Mouse (Mus musculus): Measurements from ENCODE around the gene Ccn6. TPM values are rescaled to one million over a fixed set of nuclear protein-coding genes. Genes with fewer than 3 reads are reported as not detected.
A peak's percentile ranks its signal among the peaks of the same experiment; 100 is the strongest.
"Not testable (repeated sequence)": the region's sequence is repeated elsewhere in the genome, so short reads cannot be mapped to it uniquely, and the experiment has no call there.

The Ccn6 gene
- polyA plus RNA-seq (2014; fragmentation: Nextera tagmentation; extraction: Ambion mirVana), result 0.37 and 0.41 TPM in 2 replicates

- H3K9ac ChIP-seq (ENCODE audit: low read depth, low read length), result 0 out of 2 replicates have a peak within 1 kb of the TSS, but pooled peaks have one; percentile 28
- H3K27ac ChIP-seq (ENCODE audit: low read depth, low read length), result no peak within 1 kb of the TSS; the same call in 1 of the 2 replicates
- peaks cover 11% of the 10 kb centered on the region; the same call in 1 of the 2 replicates for H3K4me1 ChIP-seq (ENCODE audit: control insufficient read depth, insufficient read depth, low read length)
- ATAC-seq (ENCODE audit: low FRiP score, low TSS enrichment), result no peak
- H3K4me3 ChIP-seq (ENCODE audit: low read length), result 0 out of 2 replicates have a peak within 1 kb of the TSS, but pooled peaks have one; percentile 5
- H3K9me3 ChIP-seq (ENCODE audit: control insufficient read depth, low read length), result no peaks in the 10 kb centered on the region
- H3K4me2 ChIP-seq (replicated peaks; ENCODE audit: low read depth, low read length), result peak within 1 kb of the TSS; percentile 25
- WGBS, result 88% methylated on average over 10 of the region's 10 CpGs
- H3K27me3 ChIP-seq (ENCODE audit: control insufficient read depth, insufficient read depth, low read length), result no peaks in the 10 kb centered on the region
- H3K36me3 ChIP-seq (ENCODE audit: control insufficient read depth, insufficient read depth, low read length), result no peaks in the 10 kb centered on the region
Observed at GRCm38 (mm10) chr10:39163694-39164093, at the start of gene Ccn6. Ccn6 (minus strand) TSS chr10:39163794.

- H3K4me2 ChIP-seq (replicated peaks; ENCODE audit: low read depth, low read length), result no peak overlapping the region
- no peak overlapping the region for H3K4me3 ChIP-seq (ENCODE audit: low read length)
- no peak for ATAC-seq (ENCODE audit: low FRiP score, low TSS enrichment)
- H3K9ac ChIP-seq (ENCODE audit: low read depth, low read length), result no peak overlapping the region
- H3K27me3 ChIP-seq (ENCODE audit: control insufficient read depth, insufficient read depth, low read length), result no peaks in the 10 kb centered on the region
- H3K4me1 ChIP-seq (ENCODE audit: control insufficient read depth, insufficient read depth, low read length), result no peaks in the 10 kb centered on the region
- H3K27ac ChIP-seq (ENCODE audit: low read depth, low read length), result no peak overlapping the region
- no peaks in the 10 kb centered on the region for H3K9me3 ChIP-seq (ENCODE audit: control insufficient read depth, low read length)
- no peaks in the 10 kb centered on the region for H3K36me3 ChIP-seq (ENCODE audit: control insufficient read depth, insufficient read depth, low read length)
Observed at GRCm38 (mm10) chr10:39210031-39210430, 46.4 kb upstream of the Ccn6 start.

- H3K4me3 ChIP-seq (ENCODE audit: low read length), result no peak overlapping the region
- H3K4me2 ChIP-seq (replicated peaks; ENCODE audit: low read depth, low read length), result no peak overlapping the region
- H3K9me3 ChIP-seq (ENCODE audit: control insufficient read depth, low read length), result no peaks in the 10 kb centered on the region
- no peaks in the 10 kb centered on the region for H3K4me1 ChIP-seq (ENCODE audit: control insufficient read depth, insufficient read depth, low read length)
- 30% methylated on average over 10 of the region's 10 CpGs for WGBS
- no peak overlapping the region for H3K9ac ChIP-seq (ENCODE audit: low read depth, low read length)
- H3K27me3 ChIP-seq (ENCODE audit: control insufficient read depth, insufficient read depth, low read length), result no peaks in the 10 kb centered on the region
- ATAC-seq (ENCODE audit: low FRiP score, low TSS enrichment), result no peak
- H3K27ac ChIP-seq (ENCODE audit: low read depth, low read length), result no peak overlapping the region
- no peaks in the 10 kb centered on the region for H3K36me3 ChIP-seq (ENCODE audit: control insufficient read depth, insufficient read depth, low read length)
Observed at GRCm38 (mm10) chr10:39209161-39210025, 45.8 kb upstream of the Ccn6 start.

GRCm38 (mm10) chr10:39208712-39209111, 45.1 kb upstream of the Ccn6 start:
- Histone ChIP-seq H3K36me3 (ENCODE audit: control insufficient read depth, insufficient read depth, low read length) (no peaks in the 10 kb centered on the region), H3K4me1 (ENCODE audit: control insufficient read depth, insufficient read depth, low read length) (no peaks in the 10 kb centered on the region), H3K27ac (ENCODE audit: low read depth, low read length) (no peak overlapping the region), H3K4me2 (replicated peaks; ENCODE audit: low read depth, low read length) (no peak overlapping the region), H3K27me3 (ENCODE audit: control insufficient read depth, insufficient read depth, low read length) (no peaks in the 10 kb centered on the region), H3K9ac (ENCODE audit: low read depth, low read length) (no peak overlapping the region), H3K9me3 (ENCODE audit: control insufficient read depth, low read length) (peaks cover 3% of the 10 kb centered on the region; the same call in 1 of the 2 replicates), H3K4me3 (ENCODE audit: low read length) (no peak overlapping the region)
- no peak for ATAC-seq (ENCODE audit: low FRiP score, low TSS enrichment)
- WGBS, result 73% methylated on average over 4 of the region's 4 CpGs

- Histone ChIP-seq H3K4me2 (replicated peaks; ENCODE audit: low read depth, low read length) (no peak overlapping the region), H3K36me3 (ENCODE audit: control insufficient read depth, insufficient read depth, low read length) (no peaks in the 10 kb centered on the region), H3K27me3 (ENCODE audit: control insufficient read depth, insufficient read depth, low read length) (no peaks in the 10 kb centered on the region), H3K9ac (ENCODE audit: low read depth, low read length) (no peak overlapping the region), H3K27ac (ENCODE audit: low read depth, low read length) (no peak overlapping the region), H3K4me3 (ENCODE audit: low read length) (no peak overlapping the region), H3K9me3 (ENCODE audit: control insufficient read depth, low read length) (peaks cover 3% of the 10 kb centered on the region; the same call in 1 of the 2 replicates), H3K4me1 (ENCODE audit: control insufficient read depth, insufficient read depth, low read length) (no peaks in the 10 kb centered on the region)
- WGBS, result 47% methylated on average over 3 of the region's 3 CpGs
- ATAC-seq (ENCODE audit: low FRiP score, low TSS enrichment), result no peak
Observed at GRCm38 (mm10) chr10:39207310-39207855, 43.8 kb upstream of the Ccn6 start.

GRCm38 (mm10) chr10:39202490-39202889, 38.9 kb upstream of the Ccn6 start:
- Histone ChIP-seq H3K27me3 (ENCODE audit: control insufficient read depth, insufficient read depth, low read length) (no peaks in the 10 kb centered on the region), H3K9ac (ENCODE audit: low read depth, low read length) (no peak overlapping the region), H3K27ac (ENCODE audit: low read depth, low read length) (no peak overlapping the region), H3K4me2 (replicated peaks; ENCODE audit: low read depth, low read length) (no peak overlapping the region), H3K9me3 (ENCODE audit: control insufficient read depth, low read length) (peaks cover 3% of the 10 kb centered on the region; the same call in 1 of the 2 replicates), H3K36me3 (ENCODE audit: control insufficient read depth, insufficient read depth, low read length) (no peaks in the 10 kb centered on the region), H3K4me1 (ENCODE audit: control insufficient read depth, insufficient read depth, low read length) (no peaks in the 10 kb centered on the region), H3K4me3 (ENCODE audit: low read length) (no peak overlapping the region)
- ATAC-seq (ENCODE audit: low FRiP score, low TSS enrichment), result no peak
- WGBS, result 72% methylated on average over 4 of the region's 4 CpGs

GRCm38 (mm10) chr10:39198216-39198615, 34.6 kb upstream of the Ccn6 start:
- H3K4me2 ChIP-seq (replicated peaks; ENCODE audit: low read depth, low read length); H3K4me1 ChIP-seq (ENCODE audit: control insufficient read depth, insufficient read depth, low read length); H3K27me3 ChIP-seq (ENCODE audit: control insufficient read depth, insufficient read depth, low read length); ATAC-seq (ENCODE audit: low FRiP score, low TSS enrichment); H3K9ac ChIP-seq (ENCODE audit: low read depth, low read length); H3K36me3 ChIP-seq (ENCODE audit: control insufficient read depth, insufficient read depth, low read length); H3K27ac ChIP-seq (ENCODE audit: low read depth, low read length); H3K4me3 ChIP-seq (ENCODE audit: low read length); H3K9me3 ChIP-seq (ENCODE audit: control insufficient read depth, low read length): not testable (repeated sequence)
- WGBS, result 94% methylated on average over 11 of the region's 11 CpGs

- Histone ChIP-seq H3K27ac (ENCODE audit: low read depth, low read length) (no peak overlapping the region), H3K4me1 (ENCODE audit: control insufficient read depth, insufficient read depth, low read length) (no peaks in the 10 kb centered on the region), H3K36me3 (ENCODE audit: control insufficient read depth, insufficient read depth, low read length) (no peaks in the 10 kb centered on the region), H3K4me2 (replicated peaks; ENCODE audit: low read depth, low read length) (no peak overlapping the region), H3K9ac (ENCODE audit: low read depth, low read length) (no peak overlapping the region), H3K27me3 (ENCODE audit: control insufficient read depth, insufficient read depth, low read length) (no peaks in the 10 kb centered on the region), H3K4me3 (ENCODE audit: low read length) (no peak overlapping the region), H3K9me3 (ENCODE audit: control insufficient read depth, low read length) (no peaks in the 10 kb centered on the region)
- WGBS, result 96% methylated on average over 3 of the region's 3 CpGs
- no peak for ATAC-seq (ENCODE audit: low FRiP score, low TSS enrichment)
Observed at GRCm38 (mm10) chr10:39192673-39193072, 29.1 kb upstream of the Ccn6 start.

- H3K9me3 ChIP-seq (ENCODE audit: control insufficient read depth, low read length), result no peaks in the 10 kb centered on the region
- no peaks in the 10 kb centered on the region for H3K36me3 ChIP-seq (ENCODE audit: control insufficient read depth, insufficient read depth, low read length)
- no peak overlapping the region for H3K4me3 ChIP-seq (ENCODE audit: low read length)
- no peaks in the 10 kb centered on the region for H3K4me1 ChIP-seq (ENCODE audit: control insufficient read depth, insufficient read depth, low read length)
- WGBS, result 85% methylated on average over 4 of the region's 4 CpGs
- no peak for ATAC-seq (ENCODE audit: low FRiP score, low TSS enrichment)
- no peak overlapping the region for H3K9ac ChIP-seq (ENCODE audit: low read depth, low read length)
- no peak overlapping the region for H3K4me2 ChIP-seq (replicated peaks; ENCODE audit: low read depth, low read length)
- H3K27me3 ChIP-seq (ENCODE audit: control insufficient read depth, insufficient read depth, low read length), result no peaks in the 10 kb centered on the region
- H3K27ac ChIP-seq (ENCODE audit: low read depth, low read length), result no peak overlapping the region
Observed at GRCm38 (mm10) chr10:39185545-39185906, 21.9 kb upstream of the Ccn6 start.
